Comparison of ENCODE assay signal across 16 mouse cellular contexts in the genomic region with DNA sequence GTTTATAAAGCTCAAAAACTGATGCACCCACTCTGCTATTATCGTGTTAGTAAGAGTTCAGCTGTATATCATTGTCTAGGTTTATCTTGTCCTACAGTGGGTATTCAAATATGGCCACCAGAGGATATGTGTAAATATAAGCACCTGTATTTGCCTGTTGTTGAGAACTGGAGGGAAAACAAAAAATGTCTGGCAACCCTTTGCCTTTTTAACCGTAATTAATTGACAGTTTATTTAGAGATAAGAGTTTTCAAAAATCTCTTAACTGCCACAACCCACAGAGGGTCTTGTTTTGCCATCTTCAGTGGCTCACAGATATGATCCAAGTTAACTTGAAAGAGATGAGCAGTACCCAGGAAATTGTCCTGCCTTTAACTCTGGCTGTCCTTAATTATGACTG.
"Had no signal": no experiment of that assay in that cellular context is flagged by ENCODE, and none has a peak within 500 bp of the region (broad histone marks: within the 10 kb centered on the region; RNA-seq: fewer than 3 reads in every experiment).

No protein-coding gene starts in this region.

- H3K4me1 ChIP-seq: stomach, embryonic 15.5 days had no signal

- H3K9me3 ChIP-seq: neural tube, embryonic 13.5 days; neural tube, embryonic 15.5 days; stomach, embryonic 15.5 days had no signal

- H3K27me3 ChIP-seq: neural tube, embryonic 13.5 days; neural tube, embryonic 15.5 days; stomach, embryonic 15.5 days had no signal

- H3K4me3 ChIP-seq: neural tube, embryonic 13.5 days; neural tube, embryonic 15.5 days; stomach, embryonic 15.5 days had no signal

- H3K9ac ChIP-seq: neural tube, embryonic 13.5 days; neural tube, embryonic 15.5 days; stomach, embryonic 15.5 days had no signal

- DNase-seq: retina, postnatal 1 day; right cerebral cortex, adult 18-20 months; right cerebral cortex, postnatal 14 days; right cerebral cortex, postnatal 25 days; right cerebral cortex, postnatal 4 days; spleen, adult 18-20 months; thymus, adult 18-20 months; thymus, adult 2 months; thymus, postnatal 14 days; thymus, postnatal 25 days; thymus, postnatal 36 days; thymus, postnatal 4 days had no signal

- H3K36me3 ChIP-seq: neural tube, embryonic 15.5 days; stomach, embryonic 15.5 days had no signal

- H3K4me2 ChIP-seq: neural tube, embryonic 13.5 days; neural tube, embryonic 15.5 days; stomach, embryonic 15.5 days had no signal

- H3K27ac ChIP-seq: neural tube, embryonic 13.5 days; neural tube, embryonic 15.5 days; stomach, embryonic 15.5 days; stomach, postnatal 0 days had no signal
